Mouse (Mus musculus) stomach, postnatal 0 days (tissue): ENCODE measurements around the gene Krt14.

Experiments
- CTCF ChIP-seq: IDR thresholded peaks from 2 replicates; pipeline ENCODE4 v1.5.1; 2016; ENCODE audit warnings: antibody characterized with exemption, low read depth, mild to moderate bottlenecking, moderate library complexity
- EP300 ChIP-seq: optimal IDR thresholded peaks from 2 replicates; pipeline ENCODE3; 2016; ENCODE audit warnings: antibody characterized with exemption

GRCm38 (mm10) chr11:100168765-100169762, 38.3 kb downstream of the Krt14 start:
- TF ChIP-seq CTCF (peak; percentile 83), EP300 (no peak)
